11 mouse cellular contexts compared by ENCODE assay signal in genomic region chr10:79792339-79793040, GRCm38 (mm10). TPM values are rescaled to one million over a fixed set of nuclear protein-coding genes. Genes with fewer than 3 reads are reported as not detected.
A peak's percentile ranks its signal among the peaks of the same experiment; 100 is the strongest.
DNase-seq lines count a peak whose midpoint lies in the region; ATAC-seq and TF ChIP-seq lines count a peak whose summit lies in the region.
"Had no signal": no experiment of that assay in that cellular context is flagged by ENCODE, and none has a peak within 500 bp of the region (broad histone marks: within the 10 kb centered on the region; RNA-seq: fewer than 3 reads in every experiment).

No protein-coding gene starts in this region.

- H3K27me3 ChIP-seq in forebrain, embryonic 13.5 days = peaks cover 5% of the 10 kb centered on the region; the same call in 1 of the 2 replicates
- H3K27me3 ChIP-seq in forebrain, embryonic 14.5 days (replicated peaks; ENCODE audit: control insufficient read depth, insufficient read depth, low read length) = no peaks in the 10 kb centered on the region
- H3K27me3 ChIP-seq in kidney, embryonic 15.5 days = no peaks in the 10 kb centered on the region
- H3K27me3 ChIP-seq in limb, embryonic 12.5 days = peaks cover 6% of the 10 kb centered on the region; the same call in 1 of the 2 replicates

- in situ Hi-C loops in ES-E14 (cut with MboI; ENCODE audit: low sequenced_read_pairs in 2 of 2, unreplicated experiment in 2 of 2) = no loop called here

- no peak overlapping the region for H3K27ac ChIP-seq in forebrain, embryonic 13.5 days
- H3K27ac ChIP-seq in forebrain, embryonic 14.5 days (ENCODE audit: low read depth, low read length) = no peak overlapping the region
- H3K27ac ChIP-seq in kidney, embryonic 15.5 days = peak overlapping the region; percentile 94
- H3K27ac ChIP-seq in ES-E14 (ENCODE audit: insufficient read depth, low read depth, low read length, poor library complexity, severe bottlenecking) = no peak overlapping the region
- H3K27ac ChIP-seq in limb, embryonic 12.5 days = no peak overlapping the region

- H3K9me3 ChIP-seq in forebrain, embryonic 13.5 days (replicated peaks) = no peaks in the 10 kb centered on the region
- no peaks in the 10 kb centered on the region for H3K9me3 ChIP-seq in forebrain, embryonic 14.5 days (replicated peaks; ENCODE audit: control insufficient read depth, low read length)
- no peaks in the 10 kb centered on the region for H3K9me3 ChIP-seq in kidney, embryonic 15.5 days (replicated peaks)
- no peaks in the 10 kb centered on the region for H3K9me3 ChIP-seq in ES-E14 (ENCODE audit: control insufficient read depth, insufficient read depth, low read depth, low read length)
- 0 out of 2 replicates have a peak, but pooled peaks cover 3% of the 10 kb centered on the region for H3K9me3 ChIP-seq in limb, embryonic 12.5 days

- H3K4me3 ChIP-seq in forebrain, embryonic 13.5 days = 0 out of 2 replicates have a peak overlapping the region, but pooled peaks have one; percentile 94
- H3K4me3 ChIP-seq in forebrain, embryonic 14.5 days (ENCODE audit: low read depth, low read length) = no peak overlapping the region
- H3K4me3 ChIP-seq in kidney, embryonic 15.5 days (replicated peaks) = no peak overlapping the region
- H3K4me3 ChIP-seq in ES-E14 (ENCODE audit: insufficient read depth in 1 of 2, low read depth in 1 of 2, low read length in 2 of 2, poor library complexity in 1 of 2, severe bottlenecking in 1 of 2) = no peak overlapping the region
- 0 out of 2 replicates have a peak overlapping the region, but pooled peaks have one; percentile 94 for H3K4me3 ChIP-seq in limb, embryonic 12.5 days (replicated peaks)

- H3K36me3 ChIP-seq in forebrain, embryonic 13.5 days (ENCODE audit: poor library complexity, severe bottlenecking) = peaks cover 5% of the 10 kb centered on the region; the same call in 1 of the 2 replicates
- H3K36me3 ChIP-seq in forebrain, embryonic 14.5 days (ENCODE audit: control insufficient read depth, insufficient read depth, low read length) = no peaks in the 10 kb centered on the region
- no peaks in the 10 kb centered on the region for H3K36me3 ChIP-seq in kidney, embryonic 15.5 days
- no peaks in the 10 kb centered on the region for H3K36me3 ChIP-seq in ES-E14 (ENCODE audit: control insufficient read depth, insufficient read depth, low read length, poor library complexity, severe bottlenecking)
- peaks cover 6% of the 10 kb centered on the region; the same call in 1 of the 2 replicates for H3K36me3 ChIP-seq in limb, embryonic 12.5 days

- H3K4me2 ChIP-seq in forebrain, embryonic 13.5 days = 0 out of 2 replicates have a peak overlapping the region, but pooled peaks have one; percentile 94
- no peak overlapping the region for H3K4me2 ChIP-seq in forebrain, embryonic 14.5 days (ENCODE audit: low read length)
- no peak overlapping the region for H3K4me2 ChIP-seq in kidney, embryonic 15.5 days
- H3K4me2 ChIP-seq in limb, embryonic 12.5 days = peak overlapping the region; percentile 88; the same call in 1 of the 2 replicates

- WGBS in forebrain, embryonic 13.5 days = 88% methylated on average over 5 of the region's 5 CpGs
- 78% methylated on average over 5 of the region's 5 CpGs for WGBS in forebrain, embryonic 14.5 days
- 80% methylated on average over 5 of the region's 5 CpGs for WGBS in kidney, embryonic 15.5 days
- 83% methylated on average over 5 of the region's 5 CpGs for WGBS in limb, embryonic 12.5 days

- ATAC-seq in forebrain, embryonic 13.5 days = no peak
- no peak for ATAC-seq in forebrain, embryonic 14.5 days
- no peak for ATAC-seq in kidney, embryonic 15.5 days (replicated peaks; ENCODE audit: low FRiP score)
- ATAC-seq in limb, embryonic 12.5 days (ENCODE audit: insufficient number of reproducible peaks, insufficient read depth, low FRiP score, low TSS enrichment, low read depth) = no peak

- DNase-seq in forebrain, embryonic 14.5 days (ENCODE audit: low spot score) = no peak
- DNase-seq in kidney, postnatal 36 days = no peak
- DNase-seq in ES-E14 (ENCODE audit: low read depth, low spot score) = no peak
- DNase-seq in lung, postnatal 14 days = no peak
- no peak for DNase-seq in cerebellum, postnatal 14 days

- no peak overlapping the region for H3K9ac ChIP-seq in forebrain, embryonic 13.5 days
- H3K9ac ChIP-seq in forebrain, embryonic 14.5 days (ENCODE audit: low read length) = no peak overlapping the region
- no peak overlapping the region for H3K9ac ChIP-seq in kidney, embryonic 15.5 days
- H3K9ac ChIP-seq in ES-E14 (ENCODE audit: insufficient read depth, low read depth, low read length, poor library complexity, severe bottlenecking) = no peak overlapping the region
- H3K9ac ChIP-seq in limb, embryonic 12.5 days (replicated peaks) = no peak overlapping the region

- H3K4me1 ChIP-seq in forebrain, embryonic 13.5 days = peaks cover 31% of the 10 kb centered on the region
- H3K4me1 ChIP-seq in forebrain, embryonic 14.5 days (ENCODE audit: control insufficient read depth, insufficient read depth, low read length) = peaks cover 11% of the 10 kb centered on the region
- H3K4me1 ChIP-seq in kidney, embryonic 15.5 days = peaks cover 36% of the 10 kb centered on the region
- peaks cover 7 to 21% of the 10 kb centered on the region in 2 experiments for H3K4me1 ChIP-seq in ES-E14 (ENCODE audit: control insufficient read depth in 2 of 2, insufficient read depth in 2 of 2, low read length in 2 of 2, poor library complexity in 1 of 2)
- H3K4me1 ChIP-seq in limb, embryonic 12.5 days (replicated peaks) = peaks cover 25% of the 10 kb centered on the region

TF ChIP-seq in ES-E14, 5 proteins besides CTCF, POLR2A, EP300 and RAD21:
- TF ChIP-seq CHD2 (IDR thresholded peaks at IDR 0.05; ENCODE audit: low read depth, low read length) (no peak), MAFK (IDR thresholded peaks at IDR 0.05; ENCODE audit: insufficient read depth, low read depth, low read length) (peak; percentile 93), HCFC1 (IDR thresholded peaks at IDR 0.05; ENCODE audit: borderline replicate concordance, insufficient read depth, low read length) (no peak), ZNF384 (IDR thresholded peaks at IDR 0.05; ENCODE audit: low read depth, low read length) (peak; percentile 53; the same call in 1 of the 2 replicates), ZC3H11A (IDR thresholded peaks at IDR 0.05; ENCODE audit: borderline replicate concordance, low read depth, low read length) (no peak)

RNA-seq across cellular contexts. Expression of gene Palm, which starts 0.9 kb away (rescaled TPM):
- polyA plus RNA-seq in forebrain, embryonic 13.5 days (2015; fragmentation: Nextera tagmentation; extraction: Ambion mirVana) = 214 and 234 TPM in 2 replicates
- 182 and 257 TPM in 2 replicates for polyA plus RNA-seq in forebrain, embryonic 14.5 days (2014; fragmentation: Nextera tagmentation; extraction: Ambion mirVana)
- 144 and 158 TPM in 2 replicates for polyA plus RNA-seq in kidney, embryonic 15.5 days (2015; fragmentation: Nextera tagmentation; extraction: Ambion mirVana)
- 10.7 and 12.7 TPM in 2 replicates for total RNA-seq in ES-E14 (2012; rRNA removed)
- 121 TPM in 2 replicates for polyA plus RNA-seq in limb, embryonic 12.5 days (2016; fragmentation: Nextera tagmentation; extraction: Ambion mirVana)

RNA-seq across cellular contexts. Expression of gene Prss57, which starts 1.7 kb away (rescaled TPM):
- 0.09 and 0.13 TPM in 2 replicates for polyA plus RNA-seq in forebrain, embryonic 13.5 days (2015; fragmentation: Nextera tagmentation; extraction: Ambion mirVana)
- polyA plus RNA-seq in forebrain, embryonic 14.5 days (2014; fragmentation: Nextera tagmentation; extraction: Ambion mirVana) = 0.37 TPM in 1 of 2 replicates, not detected in the other
- 0.29 TPM in 1 of 2 replicates, not detected in the other for polyA plus RNA-seq in kidney, embryonic 15.5 days (2015; fragmentation: Nextera tagmentation; extraction: Ambion mirVana)
- total RNA-seq in ES-E14 (2012; rRNA removed) = 0.27 and 0.37 TPM in 2 replicates
- polyA plus RNA-seq in limb, embryonic 12.5 days (2016; fragmentation: Nextera tagmentation; extraction: Ambion mirVana) = not detected in 2 replicates
- polyA plus RNA-seq: stomach, embryonic 14.5 days had no signal

RNA-seq across cellular contexts. Expression of gene Fstl3, which starts 15.4 kb away (rescaled TPM):
- polyA plus RNA-seq in forebrain, embryonic 13.5 days (2015; fragmentation: Nextera tagmentation; extraction: Ambion mirVana) = 0.40 and 0.62 TPM in 2 replicates
- polyA plus RNA-seq in forebrain, embryonic 14.5 days (2014; fragmentation: Nextera tagmentation; extraction: Ambion mirVana) = 0.58 and 0.96 TPM in 2 replicates
- polyA plus RNA-seq in kidney, embryonic 15.5 days (2015; fragmentation: Nextera tagmentation; extraction: Ambion mirVana) = 15.3 and 15.6 TPM in 2 replicates
- 5.7 and 7.1 TPM in 2 replicates for total RNA-seq in ES-E14 (2012; rRNA removed)
- polyA plus RNA-seq in limb, embryonic 12.5 days (2016; fragmentation: Nextera tagmentation; extraction: Ambion mirVana) = 3.0 and 4.0 TPM in 2 replicates

RNA-seq across cellular contexts. Expression of gene Rnf126, which starts 25.7 kb away (rescaled TPM):
- 70.9 and 74.8 TPM in 2 replicates for polyA plus RNA-seq in forebrain, embryonic 13.5 days (2015; fragmentation: Nextera tagmentation; extraction: Ambion mirVana)
- 60.6 and 75.7 TPM in 2 replicates for polyA plus RNA-seq in forebrain, embryonic 14.5 days (2014; fragmentation: Nextera tagmentation; extraction: Ambion mirVana)
- 88.5 and 102 TPM in 2 replicates for polyA plus RNA-seq in kidney, embryonic 15.5 days (2015; fragmentation: Nextera tagmentation; extraction: Ambion mirVana)
- total RNA-seq in ES-E14 (2012; rRNA removed) = 66.7 and 70.8 TPM in 2 replicates
- 108 and 113 TPM in 2 replicates for polyA plus RNA-seq in limb, embryonic 12.5 days (2016; fragmentation: Nextera tagmentation; extraction: Ambion mirVana)

RNA-seq across cellular contexts. Expression of gene Misp, which starts 28.3 kb away (rescaled TPM):
- 0.71 and 1.1 TPM in 2 replicates for polyA plus RNA-seq in forebrain, embryonic 13.5 days (2015; fragmentation: Nextera tagmentation; extraction: Ambion mirVana)
- polyA plus RNA-seq in forebrain, embryonic 14.5 days (2014; fragmentation: Nextera tagmentation; extraction: Ambion mirVana) = 0.41 and 0.51 TPM in 2 replicates
- polyA plus RNA-seq in kidney, embryonic 15.5 days (2015; fragmentation: Nextera tagmentation; extraction: Ambion mirVana) = 14.9 and 15.2 TPM in 2 replicates
- total RNA-seq in ES-E14 (2012; rRNA removed) = 1.7 and 2.2 TPM in 2 replicates
- polyA plus RNA-seq in limb, embryonic 12.5 days (2016; fragmentation: Nextera tagmentation; extraction: Ambion mirVana) = 0.28 and 0.67 TPM in 2 replicates
- total RNA-seq: granulocyte monocyte progenitor cell, adult 5-6 weeks; hematopoietic stem cell, adult 5-6 weeks had no signal

Comparison
In these comparisons a context has a peak if more than half of its experiments do, and no peak if none do; other contexts are left out.
1. H3K4me2 ChIP-seq: peak in forebrain, embryonic 13.5 days (single experiment) and limb, embryonic 12.5 days (single experiment); none in forebrain, embryonic 14.5 days (single experiment) and kidney, embryonic 15.5 days (single experiment).
2. H3K4me3 ChIP-seq: peak in forebrain, embryonic 13.5 days (single experiment) and limb, embryonic 12.5 days (single experiment); none in forebrain, embryonic 14.5 days (single experiment), kidney, embryonic 15.5 days (single experiment) and ES-E14 (0 of 2).